Mouse (Mus musculus): ENCODE data around the gene Tlr6.

DNA sequence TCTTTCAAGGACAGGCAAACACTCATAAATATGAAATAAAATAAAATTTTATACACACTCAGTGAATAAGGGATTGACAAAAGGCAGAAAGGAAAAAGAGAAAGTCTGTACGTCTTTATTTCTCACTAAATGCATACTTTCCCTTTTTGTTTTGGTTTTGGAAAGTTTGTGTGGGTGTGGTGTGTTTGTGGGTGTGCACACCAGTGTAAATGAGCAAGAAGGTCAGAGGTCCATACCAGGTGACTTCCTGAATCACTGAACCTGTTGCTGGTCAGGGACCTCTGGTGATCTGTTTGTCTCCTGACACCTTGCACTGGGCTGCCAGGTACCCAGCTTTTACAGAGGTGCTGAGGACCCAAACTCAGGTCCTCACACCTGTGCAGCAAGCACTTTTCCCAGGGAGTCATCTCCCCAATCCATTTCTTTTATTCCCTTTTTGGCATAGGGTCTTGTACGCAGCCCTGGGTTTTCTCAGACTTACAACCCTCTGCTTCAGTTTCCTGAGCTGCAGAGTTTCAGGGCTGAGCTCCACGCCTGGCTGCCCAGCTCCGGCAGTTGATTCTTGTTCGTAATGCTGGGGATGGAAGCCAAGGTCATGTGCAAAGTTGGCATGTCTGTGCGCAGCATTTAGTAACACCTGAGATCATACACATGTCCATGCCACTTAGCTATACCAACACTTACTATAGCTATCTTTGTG lies 51.2 kb downstream of the Tlr6 start:
- TF ChIP-seq POLR2A (IDR thresholded peaks at IDR 0.05; ENCODE audit: borderline replicate concordance, low read depth, low read length): no peak
- no peak for TF ChIP-seq CTCF (IDR thresholded peaks at IDR 0.05; ENCODE audit: low read depth, low read length)
